Mouse (Mus musculus) thymus, postnatal 25 days (tissue): ENCODE measurements around the gene Ifna1.
"Not testable (repeated sequence)": the region's sequence is repeated elsewhere in the genome, so short reads cannot be mapped to it uniquely, and the experiment has no call there.

ENCODE experiments used
- DNase-seq: peaks from one replicate; pipeline ENCODE4 v3.0.0; 2022

Gene Ifna1

GRCm38 (mm10) chr4:88849698-88850097 is at the start of gene Ifna1:
Gene Ifna1, plus strand, starts transcription at chr4:88850087.
- DNase-seq = no peak

GRCm38 (mm10) chr4:88802954-88803353 is 46.9 kb upstream of the Ifna1 start, which contains the start of gene Gm13287:
Gene Gm13287, plus strand, starts transcription at chr4:88803254.
- DNase-seq = not testable (repeated sequence)

- DNase-seq = not testable (repeated sequence)
These were observed 44.7 kb upstream of the Ifna1 start, which contains the start of gene Gm13288 for GRCm38 (mm10) chr4:88805231-88805630. Gene Gm13288, plus strand, starts transcription at chr4:88805531.

- DNase-seq = not testable (repeated sequence)
These were observed 44.1 kb upstream of the Ifna1 start for GRCm38 (mm10) chr4:88805761-88806160.

GRCm38 (mm10) chr4:88815928-88816327 is 34.0 kb upstream of the Ifna1 start, which contains the start of gene Ifna7:
Gene Ifna7, plus strand, starts transcription at chr4:88816228.
- DNase-seq = no peak

GRCm38 (mm10) chr4:88819659-88820058 is 30.2 kb upstream of the Ifna1 start, which contains the start of gene Ifna11:
Gene Ifna11, plus strand, starts transcription at chr4:88819959.
- DNase-seq = no peak

- peak; percentile 25 for DNase-seq
These were observed 26.9 kb upstream of the Ifna1 start for GRCm38 (mm10) chr4:88822995-88823394.

GRCm38 (mm10) chr4:88827116-88827515 is 22.8 kb upstream of the Ifna1 start, which contains the start of gene Ifna6:
Gene Ifna6, plus strand, starts transcription at chr4:88827416.
- not testable (repeated sequence) for DNase-seq

GRCm38 (mm10) chr4:88830523-88830922 is 19.4 kb upstream of the Ifna1 start:
- DNase-seq = peak; percentile 54

GRCm38 (mm10) chr4:88835225-88835624 is 14.7 kb upstream of the Ifna1 start, which contains the start of gene Ifna5:
Gene Ifna5, plus strand, starts transcription at chr4:88835525.
- DNase-seq = not testable (repeated sequence)

- DNase-seq = peak; percentile 9
These were observed 11.1 kb upstream of the Ifna1 start for GRCm38 (mm10) chr4:88838828-88839227.

- DNase-seq = no peak
These were observed 9.8 kb upstream of the Ifna1 start for GRCm38 (mm10) chr4:88840058-88840457.

- no peak for DNase-seq
These were observed 8.4 kb upstream of the Ifna1 start, which contains the start of gene Ifna4 for GRCm38 (mm10) chr4:88841438-88841911. Gene Ifna4, plus strand, starts transcription at chr4:88841861.

- DNase-seq = no peak
These were observed 4.6 kb upstream of the Ifna1 start for GRCm38 (mm10) chr4:88845334-88845733.

GRCm38 (mm10) chr4:88851026-88851763 is 1.3 kb downstream of the Ifna1 start:
- no peak for DNase-seq

- no peak for DNase-seq
These were observed 9.3 kb downstream of the Ifna1 start for GRCm38 (mm10) chr4:88859214-88859613.

GRCm38 (mm10) chr4:88863309-88863708 is 13.4 kb downstream of the Ifna1 start:
- DNase-seq = no peak

GRCm38 (mm10) chr4:88864599-88864998 is 14.7 kb downstream of the Ifna1 start:
- DNase-seq = peak; percentile 71

GRCm38 (mm10) chr4:88865011-88865569 is 15.2 kb downstream of the Ifna1 start:
- peak; percentile 14 for DNase-seq

- DNase-seq = peak; percentile 87
These were observed 17.6 kb downstream of the Ifna1 start for GRCm38 (mm10) chr4:88867366-88867925.

GRCm38 (mm10) chr4:88867926-88868911 is 18.3 kb downstream of the Ifna1 start:
- peak; percentile 70 for DNase-seq

GRCm38 (mm10) chr4:88872691-88873090 is 22.8 kb downstream of the Ifna1 start:
- no peak for DNase-seq
